Mouse (Mus musculus) lung, embryonic 14.5 days (tissue): Measurements from ENCODE around the gene Edc3. TPM values are rescaled to one million over a fixed set of nuclear protein-coding genes. Genes with fewer than 3 reads are reported as not detected.

ENCODE experiments used
- ATAC-seq: fragments of 200-750 bp; cut with Nextera tagmentation; 2 replicates; pipeline ENCODE4 v1.8.0; 2017; ENCODE audit warnings: mild to moderate bottlenecking, moderate TSS enrichment, moderate library complexity; ENCODE audit not compliant: insufficient read depth
- DNase-seq: peaks from one replicate; pipeline ENCODE4 v3.0.0-alpha.2; 2015
- H3K27ac ChIP-seq: fragments of 300-500 bp; sonication (generic); 2 replicates; pipeline ENCODE4 v1.5.1; 2014; ENCODE audit warnings: low read depth, mild to moderate bottlenecking, moderate library complexity
- H3K27me3 ChIP-seq: fragments of 300-500 bp; sonication (generic); 2 replicates; pipeline ENCODE4 v1.6.1; 2014; ENCODE audit warnings: low read length, control low read depth; ENCODE audit not compliant: insufficient read depth
- H3K36me3 ChIP-seq: fragments of 300-500 bp; sonication (generic); 2 replicates; pipeline ENCODE4 v1.6.1; 2014; ENCODE audit warnings: control low read depth; ENCODE audit not compliant: insufficient read depth
- H3K4me1 ChIP-seq: fragments of 300-500 bp; sonication (generic); 2 replicates; pipeline ENCODE4 v1.6.1; 2014; ENCODE audit warnings: antibody characterized with exemption, control low read depth; ENCODE audit not compliant: insufficient read depth
- H3K4me2 ChIP-seq: fragments of 300-500 bp; sonication (generic); 2 replicates; pipeline ENCODE4 v1.6.1; 2014; ENCODE audit warnings: mild to moderate bottlenecking
- H3K4me3 ChIP-seq: fragments of 300-500 bp; sonication (generic); 2 replicates; pipeline ENCODE4 v1.5.1; 2014; ENCODE audit warnings: low read depth, low read length
- H3K9ac ChIP-seq: fragments of 300-500 bp; sonication (generic); 2 replicates; pipeline ENCODE4 v1.6.1; 2014
- H3K9me3 ChIP-seq: fragments of 300-500 bp; sonication (generic); 2 replicates; pipeline ENCODE4 v1.6.1; 2016; ENCODE audit warnings: low read depth, low read length, control low read depth
- CTCF ChIP-seq: IDR thresholded peaks from 2 replicates; pipeline ENCODE4 v1.5.1; 2016; ENCODE audit warnings: antibody characterized with exemption, low read depth
- WGBS: fragments of 180-500 bp; shearing (Covaris S2); extraction: QIAGEN DNeasy Blood & Tissue Kit; methylation state at CpG from one replicate; pipeline ENCODE4 v1.1.7; 2014; 5-methylcytosine and 5-hydroxymethylcytosine counted together
- polyA plus RNA-seq: library from polyadenylated mRNA; unstranded; fragments of >200 nt; fragmentation: Nextera tagmentation; extraction: Ambion mirVana; gene quantifications from 2 replicates; pipeline ENCODE4 v1.2.1, GENCODE M21; 2014

Gene Edc3
- polyA plus RNA-seq = 24.0 and 24.9 TPM in 2 replicates

DNA sequence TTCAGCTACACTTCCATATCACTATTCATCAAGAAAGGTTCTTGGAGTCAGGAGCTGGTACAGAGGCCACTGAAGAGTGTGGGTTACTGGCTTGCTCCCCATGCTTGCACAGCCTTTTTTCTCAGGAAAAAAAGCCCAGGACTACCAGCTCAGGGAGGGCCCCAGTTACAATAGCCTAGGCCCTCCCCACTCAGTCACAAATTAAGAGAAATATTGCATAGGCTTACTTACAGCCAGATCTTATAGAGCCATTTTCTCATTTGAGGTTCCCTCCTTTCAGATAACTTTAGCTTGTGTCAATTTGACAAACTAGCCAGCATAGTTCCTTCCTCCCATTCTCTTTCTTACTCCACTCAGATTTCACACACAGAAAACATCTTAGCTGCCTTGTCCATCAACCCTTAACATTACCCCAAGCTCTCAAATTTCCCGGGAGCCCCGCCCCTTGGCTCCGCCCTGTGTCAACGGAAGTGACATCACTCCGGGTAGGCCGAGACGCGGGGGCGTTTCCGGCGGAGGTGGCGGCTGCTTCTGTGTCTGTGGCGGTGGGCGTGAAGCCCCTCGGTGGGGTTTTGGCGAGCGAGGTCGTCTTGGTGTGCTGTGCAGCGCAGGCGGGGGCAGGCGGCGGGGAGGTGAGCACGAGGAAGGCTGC, at the start of gene Edc3:
TSS of gene Edc3 (plus strand) at position 473 of the 652 bp plus-strand sequence.
- H3K4me2 ChIP-seq = peak within 1 kb of the TSS; percentile 74
- no peak for TF ChIP-seq CTCF
- H3K9ac ChIP-seq = peak within 1 kb of the TSS; percentile 89
- peaks cover 12% of the 10 kb centered on the region for H3K36me3 ChIP-seq
- WGBS = under 1% methylated on average over 23 of the region's 23 CpGs
- no peaks in the 10 kb centered on the region for H3K27me3 ChIP-seq
- H3K4me1 ChIP-seq = peaks cover 3% of the 10 kb centered on the region; the same call in 1 of the 2 replicates
- H3K4me3 ChIP-seq = peak within 1 kb of the TSS; percentile 85
- DNase-seq (peak; percentile 98), ATAC-seq (peak; percentile 98)
- H3K27ac ChIP-seq = peak within 1 kb of the TSS; percentile 87
- H3K9me3 ChIP-seq = no peaks in the 10 kb centered on the region

DNA sequence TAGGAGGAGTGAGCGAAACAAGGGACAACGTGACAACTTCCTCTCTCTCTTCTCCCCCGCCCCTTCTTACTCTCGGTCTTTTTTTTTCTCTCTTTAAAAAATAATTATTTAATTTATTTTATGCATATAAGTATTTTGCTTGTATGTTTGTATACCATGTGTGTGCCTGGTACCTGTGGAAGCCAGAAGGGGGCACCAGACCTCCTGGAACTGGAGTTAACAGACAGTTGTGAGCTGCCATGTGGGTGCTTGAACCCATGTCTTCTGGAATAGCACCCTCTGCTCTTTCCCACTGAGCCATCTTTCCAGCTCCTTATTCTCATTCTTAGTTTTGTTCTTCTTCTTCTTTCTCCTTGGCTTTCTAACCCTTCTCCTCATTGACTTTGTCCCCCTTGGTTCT, 49.4 kb upstream of the Edc3 start:
- WGBS = 79% methylated on average over 4 of the region's 4 CpGs
- Histone ChIP-seq H3K27me3 (peaks cover 3% of the 10 kb centered on the region; the same call in 1 of the 2 replicates), H3K4me2 (no peak overlapping the region), H3K9ac (no peak overlapping the region), H3K4me3 (no peak overlapping the region), H3K4me1 (0 out of 2 replicates have a peak, but pooled peaks cover 4% of the 10 kb centered on the region), H3K36me3 (no peaks in the 10 kb centered on the region), H3K27ac (no peak overlapping the region), H3K9me3 (no peaks in the 10 kb centered on the region)
- ATAC-seq (no peak), DNase-seq (no peak)
- TF ChIP-seq CTCF = peak; percentile 27; the same call in 1 of the 2 replicates

DNA sequence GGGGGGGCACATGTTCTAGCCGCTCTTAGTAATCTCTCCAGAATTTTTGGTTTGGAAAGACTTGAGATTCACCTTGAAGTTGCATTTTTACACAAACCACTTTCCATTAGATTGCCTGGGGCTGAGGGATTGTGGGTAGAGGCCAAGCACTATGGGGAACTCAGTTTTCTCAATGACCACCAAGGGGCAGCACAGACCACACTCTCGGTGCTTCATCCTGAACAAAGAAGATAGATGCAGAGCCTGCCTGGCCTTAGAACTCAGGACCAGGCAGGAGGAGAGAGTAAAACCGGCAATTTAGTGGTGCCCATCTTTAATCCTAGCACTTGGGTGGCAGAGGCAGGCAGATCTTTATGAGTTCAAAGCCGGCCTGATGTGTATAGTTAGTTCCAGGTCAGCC, 48.6 kb upstream of the Edc3 start:
- TF ChIP-seq CTCF = peak; percentile 80
- no peaks in the 10 kb centered on the region for H3K9me3 ChIP-seq
- H3K36me3 ChIP-seq = no peaks in the 10 kb centered on the region
- H3K4me3 ChIP-seq = no peak overlapping the region
- H3K9ac ChIP-seq = no peak overlapping the region
- peak; percentile 87 for DNase-seq
- WGBS = 18% methylated on average over 4 of the region's 4 CpGs
- H3K4me1 ChIP-seq = 0 out of 2 replicates have a peak, but pooled peaks cover 4% of the 10 kb centered on the region
- no peak overlapping the region for H3K27ac ChIP-seq
- H3K27me3 ChIP-seq = no peaks in the 10 kb centered on the region
- no peak overlapping the region for H3K4me2 ChIP-seq
- 0 out of 2 replicates have a peak, but pooled peaks have one; percentile 44 for ATAC-seq

DNA sequence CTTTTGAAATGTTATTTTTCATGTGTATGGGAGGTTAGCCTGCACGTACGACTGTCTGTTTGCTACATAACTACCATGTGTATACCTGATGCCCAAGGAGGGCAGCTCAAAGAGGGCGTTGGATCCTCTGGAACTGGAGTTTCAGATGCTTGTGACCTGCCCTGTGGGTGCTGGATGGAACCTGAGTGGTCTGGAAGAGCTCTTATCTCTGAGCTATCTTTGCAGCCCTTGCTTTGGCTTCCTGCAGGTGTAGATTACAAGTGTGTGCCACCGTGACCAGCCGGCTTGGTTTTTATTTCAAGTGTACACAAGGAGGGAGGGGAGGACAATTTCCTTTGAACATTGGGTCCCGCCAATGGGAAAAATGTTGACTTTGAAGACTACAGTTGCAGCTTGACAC, 47.8 kb upstream of the Edc3 start:
- Histone ChIP-seq H3K4me2 (no peak overlapping the region), H3K36me3 (no peaks in the 10 kb centered on the region), H3K4me1 (0 out of 2 replicates have a peak, but pooled peaks cover 4% of the 10 kb centered on the region), H3K27me3 (no peaks in the 10 kb centered on the region), H3K9me3 (no peaks in the 10 kb centered on the region), H3K9ac (no peak overlapping the region), H3K4me3 (no peak overlapping the region), H3K27ac (no peak overlapping the region)
- ATAC-seq (no peak), DNase-seq (no peak)
- TF ChIP-seq CTCF = no peak
- 67% methylated on average over 6 of the region's 6 CpGs for WGBS

DNA sequence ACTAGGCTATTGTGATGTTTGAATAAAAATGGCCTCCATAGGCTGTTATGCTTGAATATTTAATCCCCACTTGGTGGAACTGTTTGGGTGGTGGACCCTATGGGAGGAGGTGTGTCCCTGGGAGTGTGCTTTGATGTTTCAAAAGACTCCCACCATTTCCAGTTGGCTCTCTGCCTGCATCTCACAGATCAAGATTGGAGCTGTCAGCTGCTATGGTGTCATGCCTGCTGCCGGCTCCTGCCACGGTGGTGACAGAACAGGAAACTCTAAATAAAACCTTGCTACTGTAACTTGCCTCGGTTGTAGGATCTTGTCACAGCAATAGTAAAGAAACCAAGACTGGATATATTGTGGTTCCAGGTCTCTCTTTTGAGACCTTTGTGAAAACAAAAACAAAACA, 46.8 kb upstream of the Edc3 start:
- H3K9ac ChIP-seq = no peak overlapping the region
- H3K27me3 ChIP-seq = no peaks in the 10 kb centered on the region
- TF ChIP-seq CTCF = no peak
- WGBS = 32% methylated on average over 3 of the region's 3 CpGs
- H3K9me3 ChIP-seq = no peaks in the 10 kb centered on the region
- H3K27ac ChIP-seq = no peak overlapping the region
- ATAC-seq (no peak), DNase-seq (no peak)
- no peaks in the 10 kb centered on the region for H3K4me1 ChIP-seq
- no peak overlapping the region for H3K4me3 ChIP-seq
- no peaks in the 10 kb centered on the region for H3K36me3 ChIP-seq
- H3K4me2 ChIP-seq = no peak overlapping the region

DNA sequence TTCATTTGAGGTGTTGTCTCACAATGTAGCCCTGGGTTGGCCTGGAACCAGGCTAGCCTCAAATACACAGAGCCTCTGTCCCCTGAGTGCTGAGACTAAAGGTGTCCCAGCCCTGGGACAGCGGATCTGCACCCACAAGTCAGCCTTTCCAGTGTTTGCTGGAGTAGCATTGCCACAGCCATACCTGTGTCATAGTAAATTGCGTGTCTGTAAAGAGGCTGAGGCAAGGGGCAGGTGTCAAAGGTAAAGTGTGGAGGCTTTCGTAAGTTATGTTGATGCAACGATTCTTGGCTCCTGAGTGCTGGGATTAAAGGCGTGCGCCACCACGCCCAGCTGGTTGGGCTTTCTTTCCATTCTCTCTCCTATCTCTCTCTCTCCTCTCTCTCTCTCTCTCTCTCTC, 43.7 kb upstream of the Edc3 start:
- H3K9me3 ChIP-seq = no peaks in the 10 kb centered on the region
- no peak overlapping the region for H3K27ac ChIP-seq
- DNase-seq (no peak), ATAC-seq (no peak)
- no peak overlapping the region for H3K4me2 ChIP-seq
- no peaks in the 10 kb centered on the region for H3K36me3 ChIP-seq
- H3K4me1 ChIP-seq = no peaks in the 10 kb centered on the region
- no peaks in the 10 kb centered on the region for H3K27me3 ChIP-seq
- no peak for TF ChIP-seq CTCF
- no peak overlapping the region for H3K9ac ChIP-seq
- 45% methylated on average over 7 of the region's 7 CpGs for WGBS
- H3K4me3 ChIP-seq = no peak overlapping the region

DNA sequence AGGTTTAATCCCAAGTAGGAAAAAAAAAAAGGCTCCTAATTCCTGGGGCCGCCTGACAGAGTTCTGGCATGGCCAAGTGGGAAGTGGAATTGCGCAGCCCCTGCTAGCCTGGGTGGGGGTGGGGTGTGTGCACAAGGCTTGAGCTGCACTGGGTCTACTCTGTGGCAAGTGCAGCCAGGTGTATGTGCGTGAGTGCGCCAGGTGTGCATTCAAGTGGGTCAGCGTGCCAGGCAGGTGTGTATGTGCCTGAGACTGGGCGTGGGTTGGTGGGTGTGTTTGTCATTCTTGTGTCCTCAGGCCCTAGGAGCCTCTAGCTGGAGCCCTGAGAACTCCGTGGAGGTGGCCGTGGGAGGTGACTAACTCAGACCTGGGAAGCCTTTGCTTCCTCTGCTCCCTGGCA, 41.8 kb upstream of the Edc3 start:
- no peaks in the 10 kb centered on the region for H3K9me3 ChIP-seq
- ATAC-seq (no peak), DNase-seq (no peak)
- H3K36me3 ChIP-seq = no peaks in the 10 kb centered on the region
- WGBS = 59% methylated on average over 8 of the region's 8 CpGs
- no peak overlapping the region for H3K4me3 ChIP-seq
- H3K27me3 ChIP-seq = no peaks in the 10 kb centered on the region
- no peak overlapping the region for H3K4me2 ChIP-seq
- no peak for TF ChIP-seq CTCF
- no peak overlapping the region for H3K9ac ChIP-seq
- no peaks in the 10 kb centered on the region for H3K4me1 ChIP-seq
- no peak overlapping the region for H3K27ac ChIP-seq
